Mouse (Mus musculus): Measurements from ENCODE around the gene Abhd17a.

The Abhd17a gene

DNA sequence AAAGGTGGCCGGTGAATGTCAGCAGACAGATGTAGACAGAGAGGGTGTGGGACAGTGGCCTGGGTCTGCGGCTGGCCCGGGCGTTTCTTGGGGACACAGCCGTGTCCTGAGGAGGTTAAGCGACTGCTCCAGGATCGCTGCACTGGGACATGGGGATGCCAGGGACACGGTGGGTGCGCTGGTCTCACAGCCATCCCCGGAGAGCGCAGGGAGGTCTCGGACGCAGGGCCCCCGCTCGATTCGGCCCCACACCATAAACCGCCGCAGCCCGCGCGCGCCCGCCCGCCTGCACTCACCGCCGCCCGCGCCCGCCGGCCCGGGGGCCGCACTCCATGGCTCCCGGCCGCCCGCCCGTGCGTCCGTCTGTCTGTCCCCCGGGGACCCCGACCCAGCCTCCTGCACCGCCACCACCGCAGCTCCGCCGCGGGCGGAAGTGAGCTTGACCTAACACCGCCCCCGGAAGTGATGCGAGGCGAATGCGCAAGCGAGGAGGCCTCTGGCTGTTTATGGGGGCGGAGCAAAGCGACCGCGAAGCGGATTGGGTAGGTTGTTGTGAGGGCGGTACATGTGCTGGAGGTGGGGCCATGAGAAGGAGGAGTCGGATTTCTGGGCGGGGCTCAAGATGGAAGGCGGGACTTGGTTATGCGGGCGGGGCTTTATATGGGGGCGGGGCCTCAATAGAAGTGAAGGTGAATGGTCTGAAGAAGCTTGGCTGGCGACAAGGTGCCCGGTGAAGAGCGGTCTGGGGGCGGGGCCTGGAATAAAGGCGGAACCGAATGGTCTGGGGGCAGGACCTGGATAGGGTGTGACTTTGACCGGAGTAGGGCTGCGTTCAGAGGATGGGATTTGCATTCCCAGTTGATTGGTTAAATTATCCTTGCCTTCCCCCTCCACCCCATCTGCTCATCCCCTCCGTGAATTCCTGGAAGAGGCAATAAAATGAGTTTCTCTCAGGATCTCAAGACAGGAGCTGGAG is at the start of gene Abhd17a:
TSS of gene Abhd17a (minus strand) at position 463 of the 976 bp plus-strand sequence.
- ATAC-seq (ENCODE audit: insufficient number of reproducible peaks, low FRiP score, low TSS enrichment), result peak; percentile 93

DNA sequence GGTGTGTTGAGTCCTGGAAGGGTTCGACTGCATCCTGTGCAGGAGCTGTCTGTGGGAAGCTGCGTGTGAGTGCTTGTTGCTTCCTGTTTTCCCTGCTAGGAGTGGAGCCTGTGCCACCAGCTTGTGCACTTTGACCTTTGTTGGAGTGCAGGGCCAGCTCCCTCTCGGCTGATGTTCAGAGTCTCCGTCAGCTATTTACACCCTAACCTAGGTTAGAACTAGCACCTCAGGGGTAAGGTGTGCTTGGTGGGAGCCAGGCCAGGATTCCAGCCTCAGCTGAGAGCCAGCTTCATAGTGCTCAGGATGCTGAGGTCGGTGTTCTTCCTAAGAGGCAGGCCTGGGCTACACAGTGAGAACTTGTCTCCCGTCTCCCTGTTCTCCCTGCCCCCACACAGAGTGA is 45.2 kb upstream of the Abhd17a start:
- ATAC-seq (ENCODE audit: insufficient number of reproducible peaks, low FRiP score, low TSS enrichment), result no peak

DNA sequence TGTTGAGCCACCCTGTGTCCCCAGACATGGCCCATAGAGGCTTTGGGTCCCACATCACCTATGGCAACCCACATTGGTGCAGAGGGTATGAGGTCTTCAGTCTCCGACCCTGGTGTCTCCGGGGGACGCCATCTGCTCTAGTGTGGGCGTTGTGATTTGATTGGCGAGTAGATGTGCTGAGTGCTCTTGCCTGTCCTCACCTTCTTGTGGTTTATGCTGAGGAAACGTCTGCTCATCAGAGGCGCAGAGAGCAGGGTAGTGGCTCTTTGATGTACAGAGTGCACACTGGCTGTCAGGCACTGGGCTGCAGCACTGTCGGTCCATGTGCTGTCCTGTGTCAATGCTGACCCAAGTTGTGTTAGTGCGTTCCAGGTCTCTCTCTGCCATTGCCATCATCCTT is 38.8 kb upstream of the Abhd17a start:
- ATAC-seq (ENCODE audit: insufficient number of reproducible peaks, low FRiP score, low TSS enrichment), result no peak

DNA sequence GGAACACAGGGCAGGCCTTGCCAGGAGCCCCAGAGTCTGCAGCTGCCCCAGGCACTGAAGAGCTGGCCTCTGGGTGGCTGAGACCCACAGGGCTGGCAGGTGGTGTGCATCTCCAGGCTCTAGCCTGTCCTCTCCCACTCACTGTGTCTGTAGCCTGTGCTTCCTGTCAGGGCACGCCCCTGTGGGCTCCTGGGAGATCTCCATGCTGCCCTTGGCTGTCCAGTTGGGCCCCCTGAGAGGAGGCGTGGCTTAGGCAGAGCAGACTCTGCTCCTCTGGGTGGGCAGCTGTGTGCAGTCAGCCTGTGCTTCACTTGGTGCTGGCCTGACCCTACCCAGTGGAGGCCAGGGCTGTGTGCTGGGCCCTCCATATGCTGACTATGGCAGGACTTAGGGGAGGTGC is 37.5 kb upstream of the Abhd17a start:
- ATAC-seq (ENCODE audit: insufficient number of reproducible peaks, low FRiP score, low TSS enrichment), result no peak

DNA sequence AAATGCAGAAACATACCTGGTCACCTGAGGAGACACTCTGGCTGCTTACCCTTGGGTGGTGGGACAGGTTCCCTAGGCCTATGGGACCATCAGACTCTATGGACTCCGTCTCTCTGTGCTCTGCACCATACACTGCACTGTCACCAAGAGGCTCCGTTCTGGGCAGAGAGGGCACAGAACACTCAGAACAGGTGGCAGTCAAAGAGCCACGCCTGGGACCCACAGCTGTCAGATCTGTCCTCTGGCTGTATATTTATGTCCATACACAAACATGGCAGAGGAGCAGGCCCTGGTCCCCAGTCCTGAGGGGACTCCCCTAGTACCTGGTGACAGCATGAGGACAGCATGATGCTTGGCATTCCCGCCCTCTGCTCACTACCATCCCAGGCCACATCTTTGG is 35.6 kb upstream of the Abhd17a start:
- no peak for ATAC-seq (ENCODE audit: insufficient number of reproducible peaks, low FRiP score, low TSS enrichment)

DNA sequence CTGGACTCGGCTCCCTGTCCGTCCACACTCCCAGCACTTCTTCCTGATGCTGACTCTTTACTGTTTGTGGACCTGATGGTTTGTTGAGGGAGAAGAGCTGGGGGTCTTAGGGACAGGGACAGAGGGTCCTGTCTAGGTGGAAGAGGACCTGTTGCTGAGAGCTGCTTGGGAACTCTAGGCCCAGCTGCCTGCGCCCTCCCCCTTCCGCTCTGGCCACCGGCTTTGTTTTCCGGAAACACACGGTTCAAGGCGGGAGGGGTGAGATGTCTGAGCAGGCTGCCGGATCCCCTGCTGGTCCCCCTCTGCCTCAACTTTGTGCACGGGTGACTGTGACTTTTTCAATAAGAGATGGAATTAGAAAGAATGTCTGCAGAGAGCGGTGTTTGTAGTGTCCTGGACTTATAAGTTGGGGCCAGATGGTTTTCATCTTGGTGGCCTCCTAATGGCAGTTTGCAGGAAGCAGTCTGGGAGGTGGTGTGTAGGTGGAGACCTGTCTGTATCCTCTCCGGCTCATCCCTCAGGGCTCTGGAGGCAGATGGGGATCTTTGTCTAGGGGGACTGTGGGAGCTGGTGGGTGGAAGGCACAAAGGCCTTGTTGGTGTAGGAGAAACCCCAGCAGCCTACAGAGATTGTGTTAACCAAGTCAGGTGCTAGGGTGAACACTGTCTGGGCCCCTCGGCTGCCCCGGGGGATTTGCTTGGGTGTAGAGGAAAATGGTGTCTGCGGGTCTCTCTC is 33.5 kb upstream of the Abhd17a start:
- ATAC-seq (ENCODE audit: insufficient number of reproducible peaks, low FRiP score, low TSS enrichment), result no peak

DNA sequence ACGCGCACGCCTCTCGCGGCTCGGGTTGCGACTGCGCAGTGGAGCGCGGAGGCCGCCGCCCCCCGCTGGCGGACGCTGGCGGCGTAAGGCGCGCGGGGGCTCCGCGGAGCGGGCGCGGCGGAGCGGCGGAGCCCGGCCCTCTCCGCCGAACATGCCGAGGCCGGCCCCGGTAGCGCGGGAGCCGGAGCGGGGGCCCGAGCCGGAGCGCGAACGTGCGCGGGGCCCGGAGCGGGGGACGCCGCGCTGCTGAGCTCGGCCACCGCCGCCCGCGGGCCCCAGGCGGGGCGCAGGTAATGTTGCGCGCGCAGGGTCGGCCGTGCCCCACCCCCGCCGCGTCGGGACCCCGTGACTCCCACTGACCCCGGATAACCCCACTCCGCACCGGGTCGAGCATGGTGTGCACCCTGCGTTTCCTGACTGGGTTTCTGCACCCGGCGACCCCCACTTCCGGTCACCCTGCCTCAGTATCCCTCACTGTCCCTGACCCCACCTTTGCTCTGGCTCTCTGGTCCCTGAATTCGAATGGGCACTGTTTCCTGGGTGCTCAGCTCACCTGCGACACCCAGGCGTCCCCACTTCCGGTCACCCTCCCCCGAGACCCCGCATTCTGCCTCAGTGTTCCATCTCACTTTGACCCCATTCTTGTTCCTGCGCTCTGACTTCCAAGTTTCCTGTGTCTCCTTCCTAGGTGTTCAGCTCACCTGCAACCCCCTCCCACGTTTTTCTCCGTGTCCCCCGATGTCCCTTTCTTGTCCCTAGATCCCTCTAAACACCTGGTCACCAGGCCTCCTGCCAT is 32.7 kb upstream of the Abhd17a start, which contains the start of gene Csnk1g2:
TSS of gene Csnk1g2 (plus strand) at position 178 of the 796 bp plus-strand sequence.
- ATAC-seq (ENCODE audit: insufficient number of reproducible peaks, low FRiP score, low TSS enrichment), result peak; percentile 26; the same call in 1 of the 2 replicates

DNA sequence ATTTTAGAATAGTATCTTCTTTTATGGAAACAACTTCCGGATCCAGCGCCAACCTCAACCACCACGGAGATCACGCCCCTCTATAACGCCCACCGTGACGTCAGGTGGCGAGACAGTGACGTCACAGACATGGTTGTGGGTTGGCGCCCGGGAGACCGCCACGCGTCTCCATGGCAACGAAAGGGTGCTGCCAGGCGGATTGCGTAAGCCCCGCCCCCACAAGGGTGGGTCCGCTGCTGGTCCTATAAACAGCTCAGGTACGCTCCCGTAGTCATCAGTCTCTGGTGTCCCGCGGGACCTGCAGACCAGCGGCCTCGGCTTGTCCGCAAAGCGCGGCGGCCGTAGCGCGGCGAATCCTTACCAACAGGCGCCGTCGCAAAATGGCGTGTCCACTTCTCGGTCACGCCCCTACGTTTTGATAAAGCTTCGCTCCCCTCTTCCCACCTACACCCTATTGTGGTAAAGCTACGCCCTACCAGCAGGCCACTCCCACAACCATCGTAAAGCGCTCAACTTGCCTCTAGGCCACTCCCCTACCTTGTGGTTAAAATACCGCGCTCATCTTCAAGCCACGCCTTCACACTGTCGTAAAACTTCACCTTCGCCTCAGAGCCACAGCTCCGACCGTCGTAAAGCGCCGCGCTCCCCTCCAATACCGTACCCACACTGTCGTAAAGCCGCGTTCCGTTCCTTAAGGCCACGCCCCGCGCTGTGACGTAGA is 32.0 kb upstream of the Abhd17a start:
- ATAC-seq (ENCODE audit: insufficient number of reproducible peaks, low FRiP score, low TSS enrichment), result peak; percentile 85

DNA sequence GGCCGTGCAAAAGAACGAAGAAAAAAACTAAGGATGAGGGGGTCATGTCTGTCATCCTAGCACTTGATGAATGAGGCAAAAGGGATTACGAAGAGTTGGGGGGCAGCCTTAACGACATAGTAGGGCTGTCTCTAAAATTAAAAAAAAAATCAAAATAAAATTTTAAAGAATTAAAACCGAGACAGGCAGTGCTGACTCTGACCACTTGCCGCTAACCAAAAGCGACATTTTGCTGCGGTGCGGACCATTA is 31.5 kb upstream of the Abhd17a start:
- ATAC-seq (ENCODE audit: insufficient number of reproducible peaks, low FRiP score, low TSS enrichment), result no peak

DNA sequence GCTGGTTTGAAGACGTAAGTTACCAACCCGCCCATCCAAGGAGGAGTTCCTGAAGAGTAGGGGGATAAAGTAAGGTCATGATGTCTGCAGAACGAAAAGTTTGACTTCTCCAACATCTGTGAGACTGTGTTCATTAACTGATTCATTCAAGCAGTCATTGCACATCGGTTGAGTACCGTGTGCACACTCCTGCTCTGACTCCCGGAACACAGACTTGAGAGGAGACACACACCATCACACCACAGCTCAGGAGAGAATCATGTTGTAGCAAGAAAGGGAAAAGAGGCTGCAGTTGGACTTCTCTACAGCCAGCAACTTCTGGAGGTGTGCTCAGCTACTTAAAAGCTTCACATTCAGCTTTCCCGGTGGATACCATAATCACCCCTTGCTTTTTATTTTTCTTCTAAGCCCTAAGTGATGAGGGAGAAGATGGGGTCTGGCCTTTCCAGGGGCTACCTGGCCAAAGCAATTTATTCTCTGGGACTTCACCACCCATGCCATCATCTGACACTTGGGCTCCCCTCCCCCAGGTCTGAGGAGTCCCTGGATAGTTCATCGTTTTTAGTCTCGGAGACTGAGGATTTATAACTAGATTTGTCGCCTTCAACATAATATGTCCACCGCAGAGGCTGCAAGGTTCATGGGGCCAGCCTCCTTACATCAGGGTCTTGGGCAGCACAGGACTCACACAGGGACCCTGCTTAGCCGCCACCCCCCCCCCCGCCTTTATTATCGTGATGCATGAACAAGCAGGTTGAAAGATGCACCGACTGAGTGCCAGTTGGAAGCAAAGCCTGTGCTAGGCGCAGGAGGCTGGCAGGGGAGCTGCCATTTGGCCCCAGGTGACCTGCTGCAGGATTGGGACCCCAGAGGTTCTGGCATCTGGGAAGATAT is 30.9 kb upstream of the Abhd17a start:
- ATAC-seq (ENCODE audit: insufficient number of reproducible peaks, low FRiP score, low TSS enrichment), result no peak

DNA sequence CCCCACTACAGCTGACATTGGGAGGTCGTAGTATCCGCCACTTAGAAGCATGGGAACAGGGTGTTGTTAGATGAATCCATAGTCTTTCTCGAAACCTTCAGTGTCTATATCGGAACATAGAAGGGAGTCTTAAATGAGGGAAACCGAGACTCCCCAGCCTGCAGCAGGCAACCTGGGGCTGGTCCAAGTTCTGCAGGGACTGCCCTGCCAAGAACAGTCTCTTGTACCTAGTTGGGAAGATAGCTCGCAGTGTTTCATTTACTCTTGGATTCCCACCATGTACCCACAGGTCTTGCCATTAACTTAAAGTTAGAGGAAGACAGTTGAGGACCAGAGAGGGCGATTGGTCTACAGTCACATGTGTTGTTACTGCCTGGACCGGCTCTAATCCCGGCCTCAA is 30.2 kb upstream of the Abhd17a start:
- no peak for ATAC-seq (ENCODE audit: insufficient number of reproducible peaks, low FRiP score, low TSS enrichment)

DNA sequence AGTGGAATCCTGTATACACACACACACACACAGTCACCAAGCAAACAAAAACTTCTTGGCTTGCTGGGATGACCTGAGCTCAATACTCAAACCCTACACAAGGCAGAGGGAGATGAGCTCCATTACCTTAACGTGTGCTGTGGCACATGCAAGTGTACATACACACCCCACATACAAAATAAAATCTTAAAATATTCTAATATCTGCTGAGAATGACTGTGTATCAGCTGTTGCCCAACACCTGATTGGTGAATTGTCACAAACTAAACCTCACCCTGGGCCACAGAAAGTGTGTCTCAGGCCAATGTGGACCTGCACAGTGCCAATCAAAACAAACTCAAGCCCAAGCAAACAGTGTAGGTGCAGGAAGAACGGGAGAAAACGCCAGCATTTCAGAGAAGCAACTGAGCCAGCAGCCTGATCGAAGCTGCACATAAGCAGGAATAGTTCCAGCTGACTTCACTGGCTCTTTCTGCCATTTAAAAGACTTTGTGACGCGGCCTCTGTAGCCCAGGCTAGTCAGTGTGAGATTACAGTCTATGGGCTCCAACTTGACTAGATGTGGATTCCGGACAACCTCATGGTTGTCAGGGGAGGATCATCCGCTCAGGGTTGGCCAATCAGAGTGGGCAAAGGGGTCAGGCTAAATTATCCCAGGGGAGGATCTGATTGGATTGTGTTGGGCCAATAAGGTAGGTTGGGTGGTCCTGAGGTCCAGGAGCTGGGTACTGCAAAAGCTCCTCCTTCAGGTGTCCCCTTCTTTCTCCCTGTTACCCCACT is 29.5 kb upstream of the Abhd17a start:
- no peak for ATAC-seq (ENCODE audit: insufficient number of reproducible peaks, low FRiP score, low TSS enrichment)

DNA sequence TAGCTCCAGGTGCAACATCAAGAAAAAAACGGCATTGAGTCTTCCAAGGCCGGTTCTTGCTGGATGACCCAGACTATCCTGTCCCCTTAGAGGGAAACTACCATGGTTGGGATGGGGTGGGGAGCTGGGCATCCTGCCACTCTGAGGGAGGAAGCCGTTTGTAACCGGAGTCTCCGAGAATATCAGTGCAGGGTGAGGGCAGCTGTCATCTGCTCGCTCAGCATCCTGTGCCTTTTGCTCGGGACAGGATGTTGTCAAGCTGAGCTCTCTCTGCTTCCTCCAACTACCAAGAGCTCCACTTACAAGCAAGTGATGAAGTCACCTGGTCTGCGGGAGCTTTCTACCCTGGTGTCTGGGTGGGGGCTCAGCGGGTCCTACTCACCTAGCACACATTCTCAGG is 28.0 kb upstream of the Abhd17a start:
- ATAC-seq (ENCODE audit: insufficient number of reproducible peaks, low FRiP score, low TSS enrichment), result no peak

DNA sequence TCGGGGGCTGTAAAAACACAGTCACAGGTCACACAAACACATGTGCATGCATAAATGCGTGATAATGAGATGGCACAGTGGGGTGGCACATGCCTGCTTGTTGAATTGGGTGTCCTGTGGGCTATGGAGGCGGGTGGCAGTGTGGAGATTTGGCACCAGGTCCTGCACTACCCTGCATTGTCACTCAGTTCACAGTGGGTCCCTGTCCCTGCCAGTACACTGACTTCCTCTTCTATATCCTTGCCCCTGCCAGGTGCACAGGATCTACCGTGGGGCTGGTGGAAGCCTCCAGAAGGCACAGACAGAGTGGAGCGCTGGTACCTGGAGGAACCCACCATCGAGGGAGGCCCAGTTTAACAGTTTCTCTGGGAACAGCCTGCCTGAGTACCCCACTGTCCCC is 24.2 kb upstream of the Abhd17a start:
- ATAC-seq (ENCODE audit: insufficient number of reproducible peaks, low FRiP score, low TSS enrichment), result no peak

DNA sequence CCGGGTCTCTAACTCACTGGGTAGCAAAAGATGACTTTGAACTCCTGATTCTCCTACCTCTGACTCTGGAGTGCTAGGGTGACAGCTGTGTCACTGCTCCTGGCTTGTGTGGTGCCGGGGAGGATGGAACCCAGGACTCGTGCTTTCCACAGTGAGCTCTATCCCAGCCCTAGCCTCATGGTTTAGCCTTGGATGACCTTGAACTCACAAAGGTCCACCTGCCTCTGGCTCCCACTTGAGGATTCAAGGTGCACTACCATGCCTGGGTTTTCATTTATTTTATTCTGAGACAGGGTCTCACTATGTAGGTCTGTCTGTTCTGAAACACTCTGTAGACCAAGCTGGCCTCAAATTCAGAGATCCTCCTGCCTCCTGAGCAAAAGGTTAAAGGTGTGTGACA is 23.7 kb upstream of the Abhd17a start:
- no peak for ATAC-seq (ENCODE audit: insufficient number of reproducible peaks, low FRiP score, low TSS enrichment)

DNA sequence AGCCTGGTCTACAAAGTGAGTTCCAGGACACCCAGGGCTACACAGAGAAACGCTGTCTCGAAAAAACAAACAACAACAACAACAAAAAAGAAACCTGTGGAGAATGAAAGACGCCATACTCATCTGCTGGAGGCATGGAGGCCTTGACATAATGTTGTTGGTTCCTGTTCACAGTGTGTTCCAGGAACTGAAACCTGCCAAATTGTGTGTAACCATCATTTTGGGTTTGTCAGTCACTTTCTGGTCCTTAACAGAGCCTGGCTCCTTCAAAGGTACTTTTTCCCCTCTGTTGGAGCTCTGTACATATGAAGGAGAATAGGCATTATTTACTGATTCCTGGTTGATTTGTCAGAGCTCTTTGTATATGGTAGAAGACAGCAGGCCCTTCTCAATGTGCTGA is 21.8 kb upstream of the Abhd17a start:
- no peak for ATAC-seq (ENCODE audit: insufficient number of reproducible peaks, low FRiP score, low TSS enrichment)

DNA sequence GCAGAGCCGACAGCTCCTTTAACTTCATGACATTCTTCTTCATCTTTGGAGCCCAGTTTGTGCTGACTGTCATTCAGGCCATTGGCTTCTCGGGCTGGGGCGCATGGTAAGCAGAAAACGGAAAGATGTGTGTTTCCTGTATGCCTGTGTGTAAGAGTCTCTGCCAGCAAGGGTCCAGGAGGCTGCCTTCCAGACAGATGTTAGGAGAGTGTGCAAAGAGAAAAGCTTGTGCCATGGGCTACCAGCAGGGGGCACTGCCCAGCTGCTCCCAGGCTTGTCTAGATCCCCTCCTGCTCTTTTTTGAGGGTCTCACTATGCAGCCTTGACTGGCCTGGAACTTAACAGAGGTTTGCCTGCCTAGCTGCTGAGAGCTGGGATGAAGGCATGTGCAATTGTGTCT is 20.9 kb upstream of the Abhd17a start:
- no peak for ATAC-seq (ENCODE audit: insufficient number of reproducible peaks, low FRiP score, low TSS enrichment)

DNA sequence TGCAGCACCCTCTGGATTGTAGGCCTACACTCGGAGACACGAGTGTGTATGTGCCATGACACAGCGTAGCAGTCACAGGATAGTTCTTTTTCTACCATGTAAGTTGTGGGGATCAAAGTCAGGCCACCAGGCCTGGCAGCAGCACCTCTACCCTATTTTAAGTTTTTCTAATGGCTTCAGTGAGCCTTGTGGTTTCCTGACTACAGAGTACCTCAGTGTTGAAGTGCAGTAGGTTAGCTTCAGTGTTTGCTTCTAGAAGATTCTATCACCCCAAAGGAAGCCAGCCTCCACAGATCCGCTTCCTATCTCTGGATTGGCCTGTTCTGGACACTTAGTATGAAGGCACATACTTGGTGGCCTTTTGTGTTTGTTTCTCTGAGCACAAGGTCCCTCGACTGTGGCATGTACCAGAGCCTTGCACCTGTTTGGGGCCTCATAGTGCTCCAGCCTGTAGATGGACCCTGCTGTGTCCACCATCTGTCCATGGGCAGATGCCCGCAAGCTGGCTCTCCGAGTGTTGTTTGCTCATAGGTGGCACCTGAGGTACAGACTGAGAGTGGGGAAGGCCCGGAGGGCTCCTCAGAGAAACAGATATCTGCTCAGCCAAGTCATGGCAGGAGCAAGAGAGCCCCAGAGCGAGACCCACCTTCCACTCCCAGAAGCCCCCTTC is 20.1 kb upstream of the Abhd17a start:
- ATAC-seq (ENCODE audit: insufficient number of reproducible peaks, low FRiP score, low TSS enrichment), result peak; percentile 45; the same call in 1 of the 2 replicates
